Mouse (Mus musculus): Measurements from ENCODE around the gene Ube2e3. TPM values are rescaled to one million over a fixed set of nuclear protein-coding genes. Genes with fewer than 3 reads are reported as not detected.

The Ube2e3 gene
- 100 to 1,000 TPM; 167 to 185 TPM for total RNA-seq (2021)

DNA sequence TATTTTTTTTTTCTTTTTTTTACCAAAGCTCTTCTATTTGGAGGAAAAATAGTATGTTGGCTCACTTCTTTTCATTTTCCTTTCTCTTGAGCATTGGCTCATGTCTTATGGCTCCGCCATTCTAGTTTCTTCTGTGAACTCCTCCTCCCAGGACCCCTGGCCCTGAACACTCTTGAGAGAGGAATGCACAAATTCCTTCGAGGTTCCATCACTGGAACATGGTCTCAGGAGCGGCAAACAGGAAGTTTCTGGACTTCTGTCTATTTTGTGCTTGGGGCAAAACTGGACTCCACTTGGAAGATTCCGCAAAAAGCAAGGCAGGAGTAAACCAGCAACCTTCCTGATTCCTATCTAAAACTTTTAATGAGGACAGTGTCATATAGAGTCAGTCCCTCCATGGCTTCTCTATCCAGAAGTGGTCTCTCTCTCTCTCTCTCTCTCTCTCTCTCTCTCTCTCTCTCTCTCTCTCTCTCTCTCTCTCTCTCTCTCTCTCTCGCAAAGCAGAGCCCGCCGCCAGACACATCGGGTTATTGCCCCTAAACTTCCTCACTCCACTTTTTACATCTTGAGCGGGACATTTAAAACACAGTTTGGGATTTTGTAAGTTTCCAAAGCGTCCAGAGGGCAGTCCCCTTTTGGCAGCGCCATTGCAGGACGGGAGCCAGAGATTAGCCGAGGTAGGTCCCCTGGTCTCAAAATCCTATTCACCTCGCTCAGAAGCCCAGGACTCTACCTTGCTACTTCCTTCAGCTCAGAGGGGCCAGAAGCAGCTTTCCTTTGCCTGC, at the start of gene Ube2e3:
Ube2e3 (plus strand) TSS at position 399 of the 785 bp plus-strand sequence.
- DNase-seq (ENCODE audit: extremely low spot score in 1 of 2, low spot score in 2 of 2): peak in 1 of 2 experiments; percentile 22
- intact Hi-C loops (cut with DNase I): loop anchor here (2.0 kb wide), 1 partner anchor 819 kb away; no protein-coding TSS in a partner anchor

GRCm38 (mm10) chr2:78829887-78830286, 38.0 kb upstream of the Ube2e3 start:
- DNase-seq (ENCODE audit: extremely low spot score in 1 of 2, low spot score in 2 of 2): no peak
- intact Hi-C loops (cut with DNase I): no loop called here

- no peak for DNase-seq (ENCODE audit: extremely low spot score in 1 of 2, low spot score in 2 of 2)
- intact Hi-C loops (cut with DNase I): no loop called here
Measured at GRCm38 (mm10) chr2:78841494-78842224, 26.3 kb upstream of the Ube2e3 start.

- DNase-seq (ENCODE audit: extremely low spot score in 1 of 2, low spot score in 2 of 2): no peak
- intact Hi-C loops (cut with DNase I): no loop called here
Measured at GRCm38 (mm10) chr2:78844365-78844764, 23.6 kb upstream of the Ube2e3 start.

DNA sequence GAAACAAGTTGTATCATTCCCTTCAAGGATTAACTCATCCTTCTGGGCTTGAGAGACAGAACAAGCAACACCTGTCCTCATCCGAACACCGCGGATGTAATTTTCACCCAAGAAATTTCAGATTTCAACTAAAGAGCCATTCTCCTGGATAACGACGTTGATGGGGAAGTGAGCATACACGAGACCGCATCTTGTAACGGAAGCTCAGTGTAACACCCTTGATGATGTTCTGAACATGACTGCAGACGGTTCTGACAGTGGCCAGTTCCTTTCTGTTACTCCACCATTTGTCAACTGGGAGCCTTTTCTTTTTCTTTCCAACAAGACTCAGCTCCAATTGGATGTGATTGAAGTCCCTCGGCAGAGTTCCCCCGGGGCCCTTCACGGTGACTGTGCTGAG, 22.6 kb upstream of the Ube2e3 start:
- DNase-seq (ENCODE audit: extremely low spot score in 1 of 2, low spot score in 2 of 2): no peak
- intact Hi-C loops (cut with DNase I): no loop called here

GRCm38 (mm10) chr2:78845717-78846116, 22.2 kb upstream of the Ube2e3 start:
- DNase-seq (ENCODE audit: extremely low spot score in 1 of 2, low spot score in 2 of 2): no peak
- intact Hi-C loops (cut with DNase I): no loop called here

DNA sequence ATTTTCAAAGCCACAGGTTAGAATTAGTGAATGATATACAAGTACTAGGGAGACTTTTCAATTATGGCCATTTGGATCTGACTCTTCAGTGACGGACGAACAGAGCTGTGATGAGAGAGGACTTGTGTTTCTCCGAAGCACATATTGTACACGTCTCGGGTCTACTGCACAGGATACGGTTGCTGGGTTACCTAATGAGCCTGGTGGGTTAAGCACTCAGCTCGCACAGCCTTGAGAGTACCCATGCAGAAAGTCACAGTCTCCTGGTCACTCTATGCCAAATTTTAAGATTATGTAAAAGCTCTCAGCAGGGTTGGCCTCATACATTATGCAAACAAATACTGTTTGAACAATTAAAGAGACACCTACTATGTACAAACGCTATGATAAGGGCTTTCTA, 13.6 kb upstream of the Ube2e3 start:
- intact Hi-C loops (cut with DNase I): no loop called here
- DNase-seq (ENCODE audit: extremely low spot score in 1 of 2, low spot score in 2 of 2): no peak

DNA sequence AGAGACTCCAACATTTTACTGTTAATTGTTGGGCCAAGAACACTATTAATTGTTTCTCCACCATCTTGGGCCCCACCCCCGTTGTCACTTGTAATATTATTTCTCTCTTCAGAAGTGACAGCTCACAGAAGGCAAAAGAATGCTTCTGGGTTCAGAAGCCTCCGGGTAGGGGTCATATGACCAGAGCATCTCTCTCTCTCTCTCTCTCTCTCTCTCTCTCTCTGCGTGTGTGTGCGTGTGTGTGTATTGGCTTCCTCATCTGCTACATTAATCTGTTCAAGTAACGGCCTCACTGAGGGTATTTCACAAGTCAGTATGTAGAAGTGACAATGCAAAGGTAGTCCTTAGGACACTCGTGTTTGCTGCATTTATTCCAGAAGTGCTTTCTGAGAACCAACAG, 9.3 kb upstream of the Ube2e3 start:
- intact Hi-C loops (cut with DNase I): no loop called here
- no peak for DNase-seq (ENCODE audit: extremely low spot score in 1 of 2, low spot score in 2 of 2)

GRCm38 (mm10) chr2:78859266-78860087, 8.4 kb upstream of the Ube2e3 start:
- intact Hi-C loops (cut with DNase I): no loop called here

DNA sequence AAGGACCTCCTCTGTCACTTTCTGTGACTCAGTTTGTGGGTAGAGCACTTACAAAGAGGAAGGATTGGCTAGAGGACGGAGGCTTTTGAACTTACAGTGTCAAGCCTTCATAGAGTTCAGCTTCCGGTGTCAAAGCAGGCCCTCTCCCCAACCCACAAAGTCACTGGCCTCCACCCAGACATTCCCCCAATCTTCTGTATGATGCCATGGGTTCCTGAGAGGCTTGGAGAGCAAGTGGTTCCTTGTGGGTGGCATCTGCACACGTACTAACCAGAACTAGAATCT, 7.9 kb upstream of the Ube2e3 start:
- intact Hi-C loops (cut with DNase I): no loop called here
- no peak for DNase-seq (ENCODE audit: extremely low spot score in 1 of 2, low spot score in 2 of 2)

More at GRCm38 (mm10) chr2:78859266-78860087, 8.4 kb upstream of the Ube2e3 start:
- DNase-seq (ENCODE audit: extremely low spot score in 1 of 2, low spot score in 2 of 2): no peak

GRCm38 (mm10) chr2:78864116-78864515, 3.8 kb upstream of the Ube2e3 start:
- no peak for DNase-seq (ENCODE audit: extremely low spot score in 1 of 2, low spot score in 2 of 2)
- intact Hi-C loops (cut with DNase I): no loop called here

DNA sequence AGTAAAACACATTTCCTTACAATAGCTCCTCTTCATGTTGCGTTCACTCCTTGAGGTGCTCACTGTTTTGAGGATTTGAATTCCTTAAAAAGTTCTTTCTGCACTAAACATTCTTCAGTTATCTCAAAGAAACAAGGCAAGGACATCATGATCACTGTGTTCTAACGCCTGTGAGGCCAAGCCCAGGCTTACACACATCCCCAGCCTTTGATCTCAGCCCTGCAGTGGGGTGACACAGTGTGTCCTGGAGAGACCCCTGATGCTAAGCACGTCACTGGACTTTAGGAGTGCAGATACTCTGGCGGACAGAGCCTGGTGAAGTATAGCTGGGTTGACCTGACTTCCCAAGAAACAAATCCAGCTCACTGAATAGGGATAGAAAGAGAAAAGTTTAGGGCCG, 3.1 kb upstream of the Ube2e3 start:
- intact Hi-C loops (cut with DNase I): no loop called here
- no peak for DNase-seq (ENCODE audit: extremely low spot score in 1 of 2, low spot score in 2 of 2)

- peak; percentile 32 to 90 for DNase-seq (ENCODE audit: extremely low spot score in 1 of 2, low spot score in 2 of 2)
- intact Hi-C loops (cut with DNase I): loop anchor here (2.0 kb wide), 1 partner anchor 820 kb away; no protein-coding TSS in a partner anchor
Measured at GRCm38 (mm10) chr2:78868511-78868854, 559 bp downstream of the Ube2e3 start.

GRCm38 (mm10) chr2:78868951-78869720, 1.2 kb downstream of the Ube2e3 start:
- intact Hi-C loops (cut with DNase I): loop anchor here (2.0 kb wide), 1 partner anchor 820 kb away; no protein-coding TSS in a partner anchor

DNA sequence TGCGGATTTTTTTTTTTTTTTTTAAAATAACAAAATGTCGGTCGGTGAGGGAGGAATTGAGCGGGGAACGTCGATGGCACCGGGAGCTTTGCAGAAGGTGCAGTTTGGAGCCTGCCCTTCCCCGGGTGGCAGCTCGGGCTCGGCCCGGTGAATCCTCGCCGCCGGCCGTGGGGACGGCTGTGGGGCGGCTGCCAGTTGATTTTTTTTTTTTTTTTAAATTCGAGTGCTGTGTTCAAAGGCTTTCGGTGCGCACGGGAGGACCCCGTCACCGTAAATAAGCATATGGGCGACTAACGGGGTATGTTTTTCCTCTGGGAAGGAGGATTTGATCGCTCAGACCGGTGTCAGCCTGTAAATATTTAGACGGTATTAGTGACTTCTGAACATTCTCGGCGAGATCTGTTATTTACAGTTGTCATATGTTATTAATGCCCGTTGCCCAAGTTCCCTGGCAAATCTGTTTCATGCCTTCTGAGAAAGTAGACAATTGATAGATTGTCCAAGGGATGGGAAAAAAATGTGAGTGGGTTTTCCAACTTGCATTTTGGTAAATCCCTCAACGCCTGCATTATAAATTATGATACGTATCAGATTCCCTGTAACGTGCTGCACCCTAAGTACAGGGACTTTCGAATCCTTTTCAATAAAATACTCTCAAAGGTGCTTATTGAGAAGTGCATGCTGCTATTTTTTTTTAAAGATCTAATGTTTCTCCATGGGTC, 2.0 kb downstream of the Ube2e3 start:
- intact Hi-C loops (cut with DNase I): loop anchor here (2.0 to 5.0 kb wide), 3 partner anchors 57 to 821 kb away; no protein-coding TSS in a partner anchor
- peak in 1 of 2 experiments; percentile 51 for DNase-seq (ENCODE audit: extremely low spot score in 1 of 2, low spot score in 2 of 2)

More at GRCm38 (mm10) chr2:78868951-78869720, 1.2 kb downstream of the Ube2e3 start:
- peak; percentile 77 to 93 for DNase-seq (ENCODE audit: extremely low spot score in 1 of 2, low spot score in 2 of 2)

GRCm38 (mm10) chr2:78870443-78871025, 2.6 kb downstream of the Ube2e3 start:
- DNase-seq (ENCODE audit: extremely low spot score in 1 of 2, low spot score in 2 of 2): no peak
- intact Hi-C loops (cut with DNase I): loop anchor here (5.0 kb wide), 2 partner anchors 57 to 627 kb away; no protein-coding TSS in a partner anchor

Measured in left cerebral cortex, postnatal 10 days (tissue).